Mouse (Mus musculus) kidney, embryonic 16.5 days (tissue): ENCODE results near the gene Spata25. TPM values are rescaled to one million over a fixed set of nuclear protein-coding genes. Genes with fewer than 3 reads are reported as not detected.

Experiments used
- ATAC-seq: fragments of 200-750 bp; cut with Nextera tagmentation; 2 replicates; pipeline ENCODE4 v1.8.0; 2017; ENCODE audit warnings: moderate TSS enrichment; ENCODE audit not compliant: low FRiP score, low TSS enrichment
- H3K27ac ChIP-seq: fragments of 300-500 bp; sonication (generic); 2 replicates; pipeline ENCODE4 v1.5.1; 2014; ENCODE audit warnings: low read length
- H3K27me3 ChIP-seq: fragments of 300-500 bp; sonication (generic); 2 replicates; pipeline ENCODE4 v1.6.1; 2014; ENCODE audit warnings: low read length, control low read depth, mixed read lengths; ENCODE audit not compliant: insufficient read depth
- H3K36me3 ChIP-seq: fragments of 300-500 bp; sonication (generic); 2 replicates; pipeline ENCODE4 v1.6.1; 2014; ENCODE audit warnings: low read length, control low read depth, mixed read lengths; ENCODE audit not compliant: insufficient read depth
- H3K4me1 ChIP-seq: fragments of 300-500 bp; sonication (generic); 2 replicates; pipeline ENCODE4 v1.6.1; 2014; ENCODE audit warnings: low read length, control low read depth, mixed read lengths; ENCODE audit not compliant: insufficient read depth
- H3K4me2 ChIP-seq: fragments of 300-500 bp; sonication (generic); replicated peaks from 2 replicates; pipeline ENCODE4 v1.6.1; 2014; ENCODE audit warnings: low read depth, low read length
- H3K4me3 ChIP-seq: fragments of 300-500 bp; sonication (generic); 2 replicates; pipeline ENCODE4 v1.5.1; 2014; ENCODE audit warnings: mild to moderate bottlenecking, low read length
- H3K9ac ChIP-seq: fragments of 300-500 bp; sonication (generic); replicated peaks from 2 replicates; pipeline ENCODE4 v1.6.1; 2014; ENCODE audit warnings: low read length
- H3K9me3 ChIP-seq: fragments of 300-500 bp; sonication (generic); 2 replicates; pipeline ENCODE4 v1.6.1; 2016; ENCODE audit warnings: low read length, control low read depth
- WGBS: fragments of 180-500 bp; shearing (Covaris S2); extraction: QIAGEN DNeasy Blood & Tissue Kit; methylation state at CpG from one replicate; pipeline ENCODE4 v1.1.7; 2014; 5-methylcytosine and 5-hydroxymethylcytosine counted together
- polyA plus RNA-seq: library from polyadenylated mRNA; unstranded; fragments of >200 nt; fragmentation: Nextera tagmentation; extraction: Ambion mirVana; gene quantifications from 2 replicates; pipeline ENCODE4 v1.2.1, GENCODE M21; 2015

The Spata25 gene
- polyA plus RNA-seq, 1 experiment from 2014 or later, result not detected

GRCm38 (mm10) chr2:164777246-164778014 is 50.9 kb downstream of the Spata25 start:
- ATAC-seq, result no peak
- Histone ChIP-seq H3K9me3 (no peaks in the 10 kb centered on the region), H3K27ac (no peak overlapping the region), H3K4me1 (no peaks in the 10 kb centered on the region), H3K9ac (no peak overlapping the region), H3K4me2 (no peak overlapping the region), H3K27me3 (no peaks in the 10 kb centered on the region), H3K4me3 (no peak overlapping the region), H3K36me3 (peaks cover 6% of the 10 kb centered on the region; the same call in 1 of the 2 replicates)
- 84% methylated on average over 30 of the region's 30 CpGs for WGBS

GRCm38 (mm10) chr2:164776801-164777200 is 51.5 kb downstream of the Spata25 start:
- H3K36me3 ChIP-seq, result peaks cover 12% of the 10 kb centered on the region
- H3K4me1 ChIP-seq, result peaks cover 6% of the 10 kb centered on the region
- H3K9me3 ChIP-seq, result no peaks in the 10 kb centered on the region
- H3K4me3 ChIP-seq, result no peak overlapping the region
- H3K27ac ChIP-seq, result no peak overlapping the region
- no peak overlapping the region for H3K4me2 ChIP-seq
- WGBS, result 64% methylated on average over 17 of the region's 17 CpGs
- no peak overlapping the region for H3K9ac ChIP-seq
- no peaks in the 10 kb centered on the region for H3K27me3 ChIP-seq
- ATAC-seq, result no peak

Other genes with a start within 250 kb of the Spata25 start
- not detected in 2 replicates for gene Wfdc6a, start 243.1 kb downstream of the Spata25 start, polyA plus RNA-seq
- gene Eppin, start 234.9 kb downstream of the Spata25 start, polyA plus RNA-seq, result not detected in 2 replicates
- gene Wfdc6b, start 215.0 kb downstream of the Spata25 start, polyA plus RNA-seq, result not detected in 2 replicates
- gene Wfdc8, start 214.9 kb downstream of the Spata25 start, polyA plus RNA-seq, result not detected in 2 replicates
- gene Wfdc16, start 189.7 kb downstream of the Spata25 start, polyA plus RNA-seq, result not detected in 2 replicates
- not detected in 2 replicates for gene Wfdc10, start 172.5 kb downstream of the Spata25 start, polyA plus RNA-seq
- not detected in 2 replicates for gene Wfdc9, start 172.0 kb downstream of the Spata25 start, polyA plus RNA-seq
- gene Wfdc11, start 154.4 kb downstream of the Spata25 start, polyA plus RNA-seq, result not detected in 2 replicates
- 0.97 and 1.3 TPM in 2 replicates for gene Wfdc13, start 143.4 kb downstream of the Spata25 start, polyA plus RNA-seq
- 0.49 and 1.2 TPM in 2 replicates for gene Spint4, start 130.0 kb downstream of the Spata25 start, polyA plus RNA-seq
- gene Spint5, start 113.2 kb downstream of the Spata25 start, polyA plus RNA-seq, result not detected in 2 replicates
- gene Wfdc3, start 82.6 kb downstream of the Spata25 start, polyA plus RNA-seq, result 1.1 and 1.2 TPM in 2 replicates
- 73.3 and 74.2 TPM in 2 replicates for gene Dnttip1, start 82.6 kb downstream of the Spata25 start, polyA plus RNA-seq
- gene Ube2c, start 58.6 kb downstream of the Spata25 start, polyA plus RNA-seq, result 449 and 509 TPM in 2 replicates
- gene Tnnc2, start 48.6 kb downstream of the Spata25 start, polyA plus RNA-seq, result 21.0 and 22.3 TPM in 2 replicates
- 22.7 and 25.2 TPM in 2 replicates for gene Snx21, start 42.7 kb downstream of the Spata25 start, polyA plus RNA-seq
- gene Acot8, start 23.7 kb downstream of the Spata25 start, polyA plus RNA-seq, result 27.3 and 30.8 TPM in 2 replicates
- 10.6 and 11.9 TPM in 2 replicates for gene Zswim3, start 23.4 kb downstream of the Spata25 start, polyA plus RNA-seq
- gene Zswim1, start 5.9 kb downstream of the Spata25 start, polyA plus RNA-seq, result 21.7 and 22.3 TPM in 2 replicates
- 206 and 211 TPM in 2 replicates for gene Ctsa, start 4.3 kb upstream of the Spata25 start, polyA plus RNA-seq
- 8.8 and 9.0 TPM in 2 replicates for gene Neurl2, start 4.9 kb upstream of the Spata25 start, polyA plus RNA-seq
- 44.8 and 47.5 TPM in 2 replicates for gene Pltp, start 29.2 kb upstream of the Spata25 start, polyA plus RNA-seq
- gene Pcif1, start 50.8 kb upstream of the Spata25 start, polyA plus RNA-seq, result 74.9 and 79.7 TPM in 2 replicates
- 15.1 and 16.2 TPM in 2 replicates for gene Zfp335, start 83.2 kb upstream of the Spata25 start, polyA plus RNA-seq
- 2.5 and 3.2 TPM in 2 replicates for gene Mmp9, start 112.2 kb upstream of the Spata25 start, polyA plus RNA-seq
- gene Slc12a5, start 132.3 kb upstream of the Spata25 start, polyA plus RNA-seq, result 0.85 and 0.94 TPM in 2 replicates
- gene Ncoa5, start 206.3 kb upstream of the Spata25 start, polyA plus RNA-seq, result 69.8 and 79.5 TPM in 2 replicates
- gene Cd40, start 227.1 kb upstream of the Spata25 start, polyA plus RNA-seq, result 9.3 and 12.5 TPM in 2 replicates